Mouse (Mus musculus): ENCODE measurements around the gene Rtn4rl1.

- TF ChIP-seq CTCF (IDR thresholded peaks at IDR 0.05; ENCODE audit: insufficient read depth, low read depth, low read length) (no peak), POLR2A (IDR thresholded peaks at IDR 0.05; ENCODE audit: insufficient read depth, low read depth, low read length) (no peak)
These were observed 94.4 kb downstream of the Rtn4rl1 start for GRCm38 (mm10) chr11:75287940-75288339.

Measured in olfactory bulb, adult 2 months (tissue).